Mouse (Mus musculus) activated CD4-positive, CD25-positive, alpha-beta regulatory T cell (primary cell): Measurements from ENCODE around the gene Kcna4. TPM values are rescaled to one million over a fixed set of nuclear protein-coding genes. Genes with fewer than 3 reads are reported as not detected.

Experiments used
- polyA plus RNA-seq, 2 experiments: library from polyadenylated mRNA; unstranded; fragments of 100-300 nt; shearing (Covaris generic); gene quantifications; one replicate each; pipeline ENCODE4 v1.2.1; 2017

Kcna4 gene
- under 1 TPM in 1 of 2 experiments, not detected in 1; 0.12 TPM for polyA plus RNA-seq

GRCm38 (mm10) chr2:107289990-107290696, at the start of gene Kcna4:
Gene Kcna4, plus strand, starts transcription at chr2:107290639.

Other genes with a start within 250 kb of the Kcna4 start
- not detected for gene Fshb, start 231.0 kb upstream of the Kcna4 start, polyA plus RNA-seq